Mouse (Mus musculus): ENCODE data around the gene Rasl12.

Gene Rasl12

DNA sequence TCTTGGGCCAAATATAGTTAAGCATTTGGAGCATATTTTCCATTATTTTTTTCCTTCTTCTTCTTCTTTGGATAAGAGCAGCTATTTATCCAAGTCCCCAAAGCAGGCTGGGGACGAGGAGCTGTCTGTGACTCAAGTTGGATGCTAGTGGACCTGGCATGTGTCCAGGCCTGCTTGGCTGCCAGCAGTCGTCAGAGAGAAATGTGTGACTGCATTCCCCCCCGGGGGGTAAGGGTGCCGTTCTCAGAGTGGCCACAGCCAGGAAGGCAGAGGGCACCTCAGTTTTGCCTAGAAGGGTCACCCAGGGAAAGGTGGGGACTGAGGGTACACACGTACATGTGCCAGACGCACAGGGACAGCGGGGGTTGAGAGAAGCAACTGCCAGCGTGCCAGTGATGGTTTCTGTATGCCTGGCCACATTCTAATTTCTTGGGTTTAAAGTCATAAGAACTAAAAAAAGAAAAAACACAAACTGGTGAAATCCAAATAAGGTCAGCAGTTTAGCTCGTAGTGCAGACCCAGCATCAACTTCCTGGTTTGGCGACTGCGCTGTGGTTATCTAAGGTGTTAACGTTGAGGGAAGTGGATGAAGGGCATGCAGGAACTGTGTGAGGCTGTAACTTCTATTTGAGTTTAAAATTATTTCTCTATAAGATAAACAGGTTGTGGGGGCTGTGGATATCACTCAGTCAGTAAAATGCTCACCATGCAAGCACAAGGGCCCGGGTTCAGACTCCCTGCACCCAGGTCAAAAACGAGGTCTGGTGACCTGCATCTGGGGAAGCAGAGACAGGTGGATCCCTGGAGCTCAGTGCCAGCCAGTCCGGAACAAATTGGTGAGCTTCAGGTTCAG, 6.3 kb downstream of the Rasl12 start:
- TF ChIP-seq CTCF (conservative IDR thresholded peaks at IDR 0.05; ENCODE audit: low read length) (no peak), POU5F1 (IDR thresholded peaks at IDR 0.05; ENCODE audit: borderline replicate concordance, low read length) (no peak), NANOG (IDR thresholded peaks at IDR 0.05; ENCODE audit: borderline replicate concordance, low read length) (no peak)
- Histone ChIP-seq H3K36me3 (ENCODE audit: insufficient read depth, low read length) (no peaks in the 10 kb centered on the region), H3K27me3 (ENCODE audit: insufficient read depth, low read length) (peaks cover 27% of the 10 kb centered on the region), H3K4me3 (replicated peaks; ENCODE audit: low read length) (no peak overlapping the region), H3K9me3 (ENCODE audit: low read length) (no peaks in the 10 kb centered on the region), H3K4me1 (replicated peaks; ENCODE audit: low read depth, low read length) (no peaks in the 10 kb centered on the region)

DNA sequence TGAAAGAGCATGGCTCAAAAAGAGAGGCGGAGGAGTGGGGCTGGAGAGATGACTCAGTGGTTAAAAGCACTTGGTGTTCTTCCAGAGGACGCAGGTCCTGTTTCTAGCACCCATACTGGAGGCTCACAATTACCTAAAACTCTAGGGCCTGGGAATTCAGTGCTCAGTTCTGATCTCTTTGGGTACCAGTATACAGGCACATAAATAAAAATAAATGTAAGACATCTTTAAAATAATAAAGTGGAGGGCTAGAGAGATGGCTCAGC, 6.8 kb downstream of the Rasl12 start:
- TF ChIP-seq POU5F1 (IDR thresholded peaks at IDR 0.05; ENCODE audit: borderline replicate concordance, low read length) (no peak), NANOG (IDR thresholded peaks at IDR 0.05; ENCODE audit: borderline replicate concordance, low read length) (no peak), CTCF (conservative IDR thresholded peaks at IDR 0.05; ENCODE audit: low read length) (no peak)
- no peak overlapping the region for H3K4me3 ChIP-seq (replicated peaks; ENCODE audit: low read length)
- peaks cover 22% of the 10 kb centered on the region for H3K27me3 ChIP-seq (ENCODE audit: insufficient read depth, low read length)
- no peaks in the 10 kb centered on the region for H3K36me3 ChIP-seq (ENCODE audit: insufficient read depth, low read length)
- no peaks in the 10 kb centered on the region for H3K9me3 ChIP-seq (ENCODE audit: low read length)
- no peaks in the 10 kb centered on the region for H3K4me1 ChIP-seq (replicated peaks; ENCODE audit: low read depth, low read length)

DNA sequence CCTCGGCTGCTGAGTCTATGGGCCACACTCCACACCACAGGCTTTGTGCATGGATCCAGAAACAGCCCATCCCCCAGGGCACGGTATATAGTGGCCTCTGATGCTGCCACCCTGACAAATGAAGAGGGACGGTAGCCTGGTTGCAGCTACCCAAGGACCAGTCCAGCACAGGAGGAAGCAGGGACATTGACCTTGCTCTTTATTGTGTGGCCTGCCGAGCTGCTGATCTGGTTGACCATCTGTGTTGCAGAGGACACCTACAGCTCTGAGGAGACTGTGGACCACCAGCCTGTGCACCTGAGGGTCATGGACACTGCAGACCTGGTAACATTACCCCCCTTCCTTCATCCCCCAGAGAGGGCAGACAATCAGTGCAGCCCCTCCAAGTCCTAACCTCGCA, 9.0 kb downstream of the Rasl12 start:
- peaks cover 28% of the 10 kb centered on the region for H3K27me3 ChIP-seq (ENCODE audit: insufficient read depth, low read length)
- 0 out of 2 replicates have a peak, but pooled peaks cover 5% of the 10 kb centered on the region for H3K4me1 ChIP-seq (replicated peaks; ENCODE audit: low read depth, low read length)
- TF ChIP-seq POU5F1 (IDR thresholded peaks at IDR 0.05; ENCODE audit: borderline replicate concordance, low read length) (no peak), NANOG (IDR thresholded peaks at IDR 0.05; ENCODE audit: borderline replicate concordance, low read length) (no peak), CTCF (conservative IDR thresholded peaks at IDR 0.05; ENCODE audit: low read length) (no peak)
- no peaks in the 10 kb centered on the region for H3K9me3 ChIP-seq (ENCODE audit: low read length)
- H3K36me3 ChIP-seq (ENCODE audit: insufficient read depth, low read length) = no peaks in the 10 kb centered on the region
- no peak overlapping the region for H3K4me3 ChIP-seq (replicated peaks; ENCODE audit: low read length)

DNA sequence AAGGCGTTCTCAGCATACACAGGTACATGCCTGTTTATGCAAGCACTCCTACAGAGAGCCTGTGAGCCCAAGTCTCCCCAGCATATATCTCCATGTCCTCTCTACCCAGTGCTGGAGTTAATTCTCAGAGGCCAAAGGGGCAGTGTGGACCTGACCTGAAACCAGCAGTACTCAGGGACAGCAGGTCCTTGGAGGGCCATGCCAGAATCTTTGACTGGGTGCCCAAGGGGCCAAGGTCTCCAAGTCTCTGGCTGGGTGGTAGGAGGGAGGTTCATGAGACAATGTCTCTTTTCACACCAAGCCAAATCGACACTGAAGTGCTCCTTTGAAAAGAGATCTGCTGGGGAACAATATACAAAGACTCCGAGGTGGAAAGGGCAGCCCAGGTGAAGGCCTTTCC, 9.6 kb downstream of the Rasl12 start:
- H3K4me1 ChIP-seq (replicated peaks; ENCODE audit: low read depth, low read length) = 0 out of 2 replicates have a peak, but pooled peaks cover 5% of the 10 kb centered on the region
- H3K27me3 ChIP-seq (ENCODE audit: insufficient read depth, low read length) = peaks cover 24% of the 10 kb centered on the region
- H3K4me3 ChIP-seq (replicated peaks; ENCODE audit: low read length) = no peak overlapping the region
- TF ChIP-seq POU5F1 (IDR thresholded peaks at IDR 0.05; ENCODE audit: borderline replicate concordance, low read length) = no peak
- no peak for TF ChIP-seq CTCF (conservative IDR thresholded peaks at IDR 0.05; ENCODE audit: low read length)
- TF ChIP-seq NANOG (IDR thresholded peaks at IDR 0.05; ENCODE audit: borderline replicate concordance, low read length) = no peak
- H3K9me3 ChIP-seq (ENCODE audit: low read length) = no peaks in the 10 kb centered on the region
- no peaks in the 10 kb centered on the region for H3K36me3 ChIP-seq (ENCODE audit: insufficient read depth, low read length)

DNA sequence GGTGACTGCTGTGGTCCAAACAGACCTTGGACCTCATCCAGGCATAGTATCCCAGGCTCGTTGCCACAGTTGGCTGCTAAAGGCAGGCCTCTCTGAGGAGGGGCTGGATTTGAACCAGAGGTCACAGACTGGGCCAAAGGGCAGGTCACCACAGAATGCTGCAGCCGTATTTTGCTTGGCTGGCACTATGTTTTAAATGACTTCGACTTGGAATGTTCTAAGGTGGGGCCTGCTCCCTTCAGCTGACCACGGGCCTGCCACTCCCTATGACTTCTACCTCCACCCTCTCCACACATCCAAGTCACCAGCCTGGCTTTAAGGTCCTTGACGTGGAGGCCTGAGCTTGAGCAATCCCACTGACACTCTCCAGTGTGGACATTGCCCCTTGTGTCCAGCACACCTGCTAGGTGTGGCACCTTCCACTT, 10.6 kb downstream of the Rasl12 start:
- no peaks in the 10 kb centered on the region for H3K9me3 ChIP-seq (ENCODE audit: low read length)
- TF ChIP-seq CTCF (conservative IDR thresholded peaks at IDR 0.05; ENCODE audit: low read length) = no peak
- TF ChIP-seq NANOG (IDR thresholded peaks at IDR 0.05; ENCODE audit: borderline replicate concordance, low read length) = no peak
- no peak for TF ChIP-seq POU5F1 (IDR thresholded peaks at IDR 0.05; ENCODE audit: borderline replicate concordance, low read length)
- H3K36me3 ChIP-seq (ENCODE audit: insufficient read depth, low read length) = no peaks in the 10 kb centered on the region
- 0 out of 2 replicates have a peak, but pooled peaks cover 5% of the 10 kb centered on the region for H3K4me1 ChIP-seq (replicated peaks; ENCODE audit: low read depth, low read length)
- H3K4me3 ChIP-seq (replicated peaks; ENCODE audit: low read length) = no peak overlapping the region
- peaks cover 22% of the 10 kb centered on the region for H3K27me3 ChIP-seq (ENCODE audit: insufficient read depth, low read length)

DNA sequence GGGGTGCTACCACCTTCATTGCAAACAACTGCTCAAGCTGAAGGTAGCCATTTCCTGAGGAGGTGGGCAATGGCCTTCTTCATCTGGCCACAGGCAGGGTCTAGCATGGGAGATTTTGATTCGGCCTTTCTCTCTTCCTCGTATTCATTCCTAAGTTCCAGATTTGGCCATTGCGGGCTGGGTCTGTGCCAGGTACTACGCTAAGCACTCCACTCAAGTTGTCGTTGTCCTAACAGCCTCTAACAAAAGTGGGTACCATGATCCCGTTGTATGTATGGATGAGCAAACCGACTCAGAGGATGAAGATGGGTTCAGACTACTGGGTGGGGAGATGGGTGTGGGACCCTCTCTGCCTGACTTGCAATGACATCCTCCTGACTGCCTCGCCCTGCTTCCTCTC, 12.1 kb downstream of the Rasl12 start:
- no peaks in the 10 kb centered on the region for H3K36me3 ChIP-seq (ENCODE audit: insufficient read depth, low read length)
- TF ChIP-seq NANOG (IDR thresholded peaks at IDR 0.05; ENCODE audit: borderline replicate concordance, low read length) (no peak), CTCF (conservative IDR thresholded peaks at IDR 0.05; ENCODE audit: low read length) (no peak), POU5F1 (IDR thresholded peaks at IDR 0.05; ENCODE audit: borderline replicate concordance, low read length) (no peak)
- peaks cover 21% of the 10 kb centered on the region for H3K27me3 ChIP-seq (ENCODE audit: insufficient read depth, low read length)
- H3K4me3 ChIP-seq (replicated peaks; ENCODE audit: low read length) = no peak overlapping the region
- H3K9me3 ChIP-seq (ENCODE audit: low read length) = no peaks in the 10 kb centered on the region
- H3K4me1 ChIP-seq (replicated peaks; ENCODE audit: low read depth, low read length) = 0 out of 2 replicates have a peak, but pooled peaks cover 5% of the 10 kb centered on the region

DNA sequence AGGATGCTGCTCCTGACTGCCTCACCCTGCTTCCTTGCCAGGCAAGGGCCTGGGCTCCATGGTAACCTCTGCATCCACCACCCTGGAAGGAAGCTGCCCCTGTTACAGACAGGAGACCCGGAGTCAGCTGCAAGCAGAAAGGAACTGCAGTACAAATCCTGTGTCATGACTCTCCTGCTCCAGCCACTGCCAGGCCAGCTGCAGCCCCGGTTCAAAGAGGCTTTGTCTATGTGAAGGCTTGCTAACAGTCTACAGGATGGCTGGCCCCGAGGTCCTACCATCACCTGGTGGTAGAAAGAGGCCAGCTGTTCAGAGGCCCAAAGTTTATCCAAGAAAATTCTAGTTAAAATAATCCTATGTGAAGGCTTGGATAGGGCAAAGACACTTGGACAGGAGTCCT, 13.0 kb downstream of the Rasl12 start:
- TF ChIP-seq NANOG (IDR thresholded peaks at IDR 0.05; ENCODE audit: borderline replicate concordance, low read length) = no peak
- TF ChIP-seq CTCF (conservative IDR thresholded peaks at IDR 0.05; ENCODE audit: low read length) = no peak
- no peak for TF ChIP-seq POU5F1 (IDR thresholded peaks at IDR 0.05; ENCODE audit: borderline replicate concordance, low read length)
- H3K4me3 ChIP-seq (replicated peaks; ENCODE audit: low read length) = no peak overlapping the region
- no peaks in the 10 kb centered on the region for H3K36me3 ChIP-seq (ENCODE audit: insufficient read depth, low read length)
- 0 out of 2 replicates have a peak, but pooled peaks cover 5% of the 10 kb centered on the region for H3K4me1 ChIP-seq (replicated peaks; ENCODE audit: low read depth, low read length)
- peaks cover 21% of the 10 kb centered on the region for H3K27me3 ChIP-seq (ENCODE audit: insufficient read depth, low read length)
- no peaks in the 10 kb centered on the region for H3K9me3 ChIP-seq (ENCODE audit: low read length)

DNA sequence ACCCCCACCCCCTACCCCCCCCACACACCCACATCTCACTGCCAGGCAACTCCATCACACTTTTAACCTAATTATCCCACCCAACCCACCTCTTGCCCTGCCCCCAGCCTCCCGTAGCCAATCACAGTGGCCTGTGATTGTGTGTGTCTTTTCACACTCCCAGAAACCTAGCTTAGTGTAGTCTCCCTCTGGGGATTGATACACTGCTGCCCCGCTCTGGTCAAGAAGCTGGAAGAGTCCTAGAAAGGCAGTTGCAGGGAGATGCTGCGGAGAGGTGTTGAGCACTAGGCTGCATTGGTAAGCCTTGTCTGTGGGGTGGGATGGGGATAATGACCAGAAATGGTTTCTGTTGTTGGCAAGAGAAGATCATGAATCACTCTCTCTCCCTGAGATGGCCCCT, 19.4 kb downstream of the Rasl12 start:
- H3K27me3 ChIP-seq (ENCODE audit: insufficient read depth, low read length) = peaks cover 6% of the 10 kb centered on the region
- no peak for TF ChIP-seq NANOG (IDR thresholded peaks at IDR 0.05; ENCODE audit: borderline replicate concordance, low read length)
- no peak for TF ChIP-seq CTCF (conservative IDR thresholded peaks at IDR 0.05; ENCODE audit: low read length)
- TF ChIP-seq POU5F1 (IDR thresholded peaks at IDR 0.05; ENCODE audit: borderline replicate concordance, low read length) = no peak

More for the DNA sequence above, 19.4 kb downstream of the Rasl12 start:
- H3K36me3 ChIP-seq (ENCODE audit: insufficient read depth, low read length) = no peaks in the 10 kb centered on the region
- no peak overlapping the region for H3K4me3 ChIP-seq (replicated peaks; ENCODE audit: low read length)
- no peaks in the 10 kb centered on the region for H3K9me3 ChIP-seq (ENCODE audit: low read length)
- 0 out of 2 replicates have a peak, but pooled peaks cover 1% of the 10 kb centered on the region for H3K4me1 ChIP-seq (replicated peaks; ENCODE audit: low read depth, low read length)
